Mouse (Mus musculus) midbrain, embryonic 12.5 days (tissue): ENCODE measurements around the gene Fsip1. TPM values are rescaled to one million over a fixed set of nuclear protein-coding genes. Genes with fewer than 3 reads are reported as not detected.
"Not testable (repeated sequence)": the region's sequence is repeated elsewhere in the genome, so short reads cannot be mapped to it uniquely, and the experiment has no call there.

Experiments used
- ATAC-seq: fragments of 200-750 bp; cut with Nextera tagmentation; 2 replicates; pipeline ENCODE4 v1.8.0; 2017; ENCODE audit warnings: low read depth, moderate TSS enrichment, moderate library complexity; ENCODE audit not compliant: low FRiP score
- H3K27ac ChIP-seq: fragments of 300-500 bp; sonication (generic); replicated peaks from 2 replicates; pipeline ENCODE4 v1.5.1; 2016; ENCODE audit warnings: mild to moderate bottlenecking
- H3K27me3 ChIP-seq: fragments of 300-500 bp; sonication (generic); 2 replicates; pipeline ENCODE4 v1.6.1; 2016; ENCODE audit warnings: mild to moderate bottlenecking
- H3K36me3 ChIP-seq: fragments of 300-500 bp; sonication (generic); 2 replicates; pipeline ENCODE4 v1.6.1; 2016
- H3K4me1 ChIP-seq: fragments of 300-500 bp; sonication (generic); 2 replicates; pipeline ENCODE4 v1.6.1; 2016
- H3K4me2 ChIP-seq: fragments of 300-500 bp; sonication (generic); replicated peaks from 2 replicates; pipeline ENCODE4 v1.6.1; 2016; ENCODE audit warnings: mild to moderate bottlenecking, moderate library complexity
- H3K4me3 ChIP-seq: fragments of 300-500 bp; sonication (generic); 2 replicates; pipeline ENCODE4 v1.5.1; 2016; ENCODE audit warnings: mild to moderate bottlenecking
- H3K9ac ChIP-seq: fragments of 300-500 bp; sonication (generic); replicated peaks from 2 replicates; pipeline ENCODE4 v1.6.1; 2016; ENCODE audit warnings: mild to moderate bottlenecking, moderate library complexity
- H3K9me3 ChIP-seq: fragments of 300-500 bp; sonication (generic); 2 replicates; pipeline ENCODE4 v1.6.1; 2016; ENCODE audit warnings: mild to moderate bottlenecking
- WGBS: fragments of 180-500 bp; shearing (Covaris S2); methylation state at CpG from one replicate; pipeline ENCODE4 v1.1.7; 2016; 5-methylcytosine and 5-hydroxymethylcytosine counted together
- polyA plus RNA-seq: library from polyadenylated mRNA; unstranded; fragments of >200 nt; fragmentation: Nextera tagmentation; extraction: Ambion mirVana; gene quantifications from 2 replicates; pipeline ENCODE4 v1.2.1, GENCODE M21; 2016

The Fsip1 gene
- 1.6 and 2.2 TPM in 2 replicates for polyA plus RNA-seq

DNA sequence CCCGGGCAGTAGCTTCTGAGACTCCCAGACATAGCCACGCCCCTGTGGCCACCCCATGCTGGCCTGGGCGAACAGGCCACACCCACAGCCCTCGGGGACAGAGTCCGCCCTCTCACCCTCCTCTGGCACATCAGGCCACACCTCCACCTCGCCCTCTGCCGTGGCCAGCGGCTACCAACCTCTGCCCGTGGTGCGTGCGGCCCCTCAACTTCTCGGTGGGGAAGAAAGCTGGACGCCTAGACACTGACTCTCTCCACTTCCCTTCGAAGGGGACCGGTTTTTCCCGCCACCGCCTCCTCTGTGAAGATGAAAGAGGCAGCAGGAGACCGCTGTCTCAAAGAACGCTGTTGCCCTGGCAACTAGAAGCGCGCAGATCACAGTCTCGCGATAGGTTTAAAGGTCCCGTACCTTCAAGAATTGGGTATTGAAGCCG lies at the start of gene Fsip1:
Gene Fsip1 (minus strand): TSS at position 346 of the 433 bp plus-strand sequence.
- ATAC-seq: peak; percentile 94
- peak within 1 kb of the TSS; percentile 65 for H3K4me2 ChIP-seq

DNA sequence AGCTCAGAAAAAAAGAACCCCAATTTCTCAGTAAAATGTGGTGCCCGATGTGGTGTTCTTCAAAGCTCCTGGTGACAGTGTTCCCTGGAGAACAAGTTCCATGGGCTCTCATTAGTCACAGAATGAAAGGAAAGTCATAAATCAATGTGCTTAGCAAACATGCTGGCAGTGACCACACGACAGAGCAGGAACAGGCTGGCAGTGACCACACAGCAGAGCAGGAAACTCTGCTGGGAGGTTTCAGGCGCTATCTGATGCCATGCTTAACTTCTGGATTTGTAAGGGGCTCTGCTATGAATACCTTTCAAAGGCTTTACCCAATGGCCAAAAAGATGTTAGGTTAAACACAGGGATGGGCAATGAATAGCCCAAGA lies 49.7 kb upstream of the Fsip1 start:
- no peak for ATAC-seq
- no peak overlapping the region for H3K4me3 ChIP-seq
- no peak overlapping the region for H3K27ac ChIP-seq
- H3K27me3 ChIP-seq: no peaks in the 10 kb centered on the region; the same call in 1 of the 2 replicates
- no peaks in the 10 kb centered on the region for H3K9me3 ChIP-seq
- H3K9ac ChIP-seq: no peak overlapping the region
- WGBS: 66% methylated on average over 3 of the region's 3 CpGs
- no peaks in the 10 kb centered on the region for H3K4me1 ChIP-seq
- H3K4me2 ChIP-seq: no peak overlapping the region
- no peaks in the 10 kb centered on the region for H3K36me3 ChIP-seq

More for the DNA sequence above, at the start of gene Fsip1:
- Histone ChIP-seq H3K9ac (0 out of 2 replicates have a peak within 1 kb of the TSS, but pooled peaks have one; percentile 37), H3K9me3 (no peaks in the 10 kb centered on the region), H3K27me3 (0 out of 2 replicates have a peak, but pooled peaks cover 3% of the 10 kb centered on the region), H3K36me3 (no peaks in the 10 kb centered on the region), H3K27ac (no peak within 1 kb of the TSS), H3K4me1 (peaks cover 5% of the 10 kb centered on the region; the same call in 1 of the 2 replicates), H3K4me3 (peak within 1 kb of the TSS; percentile 45)
- WGBS: 1% methylated on average over 25 of the region's 25 CpGs

DNA sequence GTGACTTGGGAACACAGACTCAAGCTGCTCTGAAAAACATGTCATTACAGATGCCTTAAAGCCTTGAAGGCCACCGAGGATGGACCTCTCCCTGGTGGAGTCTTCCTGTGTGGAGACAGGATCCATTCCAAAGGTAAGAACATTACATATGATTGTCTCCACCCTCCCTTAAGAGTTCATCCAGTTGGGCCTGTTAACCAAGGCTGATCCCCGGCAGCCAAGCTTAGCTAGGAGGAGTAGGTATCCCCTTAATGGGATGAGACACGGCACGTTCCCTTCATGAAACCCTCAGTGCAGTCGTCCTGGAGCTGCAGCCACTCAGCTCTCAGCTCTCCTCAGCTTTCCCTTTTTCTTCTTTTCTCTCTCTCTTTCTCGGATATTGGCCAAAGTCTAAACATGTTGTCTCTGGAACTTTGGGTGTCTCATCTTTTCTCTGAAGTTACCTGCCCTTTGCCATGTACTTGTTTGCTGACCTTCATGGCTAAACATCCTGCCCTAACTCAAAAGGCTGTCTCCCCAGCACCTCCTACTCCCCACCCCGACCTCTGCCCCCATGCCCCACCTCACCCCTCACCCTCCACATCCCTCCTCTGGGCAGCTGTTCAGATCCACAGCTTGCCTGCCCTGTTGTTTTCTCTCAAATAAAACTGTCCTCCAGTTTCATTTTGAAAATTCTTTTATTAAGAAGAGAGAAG lies 49.2 kb upstream of the Fsip1 start:
- H3K4me2 ChIP-seq: no peak overlapping the region
- WGBS: 66% methylated on average over 7 of the region's 7 CpGs
- no peak overlapping the region for H3K27ac ChIP-seq
- no peak overlapping the region for H3K4me3 ChIP-seq
- no peaks in the 10 kb centered on the region for H3K9me3 ChIP-seq
- no peaks in the 10 kb centered on the region for H3K36me3 ChIP-seq
- ATAC-seq: no peak
- H3K4me1 ChIP-seq: 0 out of 2 replicates have a peak, but pooled peaks cover 2% of the 10 kb centered on the region
- H3K9ac ChIP-seq: no peak overlapping the region
- H3K27me3 ChIP-seq: no peaks in the 10 kb centered on the region; the same call in 1 of the 2 replicates

DNA sequence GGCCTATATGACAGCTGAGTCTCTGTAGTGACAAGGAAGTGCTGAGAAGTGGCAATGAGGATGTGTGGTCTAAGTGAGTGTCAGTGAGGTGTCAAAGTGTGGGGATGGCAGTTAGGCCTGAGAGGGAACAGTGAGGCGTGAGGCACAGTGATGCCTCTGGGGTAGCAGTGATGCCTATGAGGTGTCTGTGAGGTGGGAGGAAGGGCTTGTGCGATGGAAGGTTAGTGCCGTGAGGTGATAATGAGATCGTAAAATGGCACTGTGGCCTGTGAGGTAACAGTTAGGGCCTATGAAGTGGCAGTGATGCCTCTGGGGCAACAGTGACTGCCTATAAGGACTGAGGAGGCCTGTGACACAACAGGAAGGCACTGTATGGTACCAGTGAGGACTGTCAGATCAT lies 46.7 kb upstream of the Fsip1 start:
- ATAC-seq: no peak
- Histone ChIP-seq H3K27me3 (no peaks in the 10 kb centered on the region), H3K27ac (no peak overlapping the region), H3K4me2 (no peak overlapping the region), H3K4me1 (0 out of 2 replicates have a peak, but pooled peaks cover 2% of the 10 kb centered on the region), H3K4me3 (no peak overlapping the region), H3K9me3 (no peaks in the 10 kb centered on the region), H3K9ac (no peak overlapping the region), H3K36me3 (no peaks in the 10 kb centered on the region)
- WGBS: 82% methylated on average over 4 of the region's 4 CpGs

DNA sequence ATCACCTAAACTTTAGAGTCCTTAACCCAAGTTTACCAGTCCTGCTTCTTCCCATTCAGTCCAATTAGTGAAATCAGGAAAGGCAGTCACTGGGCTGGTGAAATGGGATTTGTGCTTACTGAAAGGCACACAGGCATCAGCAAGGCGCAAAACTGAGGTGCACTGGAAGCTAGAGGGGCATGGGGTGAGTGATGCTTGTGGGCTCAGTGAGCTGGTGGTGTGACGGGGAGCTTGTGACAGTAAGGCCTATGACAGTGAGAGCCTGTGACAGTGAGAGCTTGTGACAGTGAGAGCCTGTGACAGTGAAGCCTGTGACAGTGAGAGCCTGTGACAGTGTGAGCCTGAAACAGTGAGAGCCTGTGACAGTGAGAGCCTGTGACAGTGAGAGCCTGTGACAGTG lies 44.9 kb upstream of the Fsip1 start:
- 78% methylated on average over 2 of the region's 2 CpGs for WGBS
- Histone ChIP-seq H3K27ac (no peak overlapping the region), H3K9ac (no peak overlapping the region), H3K9me3 (no peaks in the 10 kb centered on the region), H3K36me3 (no peaks in the 10 kb centered on the region), H3K4me2 (no peak overlapping the region), H3K4me1 (0 out of 2 replicates have a peak, but pooled peaks cover 2% of the 10 kb centered on the region), H3K4me3 (no peak overlapping the region), H3K27me3 (no peaks in the 10 kb centered on the region)
- ATAC-seq: no peak

DNA sequence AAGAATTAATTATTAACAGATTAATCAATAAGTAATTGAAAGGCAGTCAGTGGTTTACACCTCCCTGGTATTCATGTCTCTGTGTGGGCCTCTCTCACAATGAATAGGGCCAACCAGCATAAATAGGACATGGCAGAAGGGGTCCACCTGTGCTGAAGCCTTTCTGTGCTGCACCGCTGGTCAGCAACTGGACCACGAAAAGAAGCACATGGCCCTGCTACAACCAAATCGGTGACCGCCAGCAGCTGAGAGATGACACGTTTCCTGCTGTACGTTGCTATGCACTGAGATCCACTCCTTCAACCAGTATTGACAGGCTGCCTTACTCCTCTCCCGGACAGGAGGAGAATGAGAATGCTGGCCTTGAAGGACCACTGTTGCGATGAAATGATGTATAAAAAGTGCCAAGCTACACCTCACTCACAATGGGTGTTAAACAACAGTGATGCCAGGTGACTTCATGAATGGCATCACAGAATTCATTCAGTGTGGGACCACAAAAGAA lies 44.3 kb upstream of the Fsip1 start:
- Histone ChIP-seq H3K4me3 (no peak overlapping the region), H3K9me3 (no peaks in the 10 kb centered on the region), H3K9ac (no peak overlapping the region), H3K27ac (no peak overlapping the region), H3K4me2 (no peak overlapping the region), H3K27me3 (no peaks in the 10 kb centered on the region), H3K36me3 (no peaks in the 10 kb centered on the region), H3K4me1 (0 out of 2 replicates have a peak, but pooled peaks cover 2% of the 10 kb centered on the region)
- WGBS: 79% methylated on average over 8 of the region's 8 CpGs
- no peak for ATAC-seq

DNA sequence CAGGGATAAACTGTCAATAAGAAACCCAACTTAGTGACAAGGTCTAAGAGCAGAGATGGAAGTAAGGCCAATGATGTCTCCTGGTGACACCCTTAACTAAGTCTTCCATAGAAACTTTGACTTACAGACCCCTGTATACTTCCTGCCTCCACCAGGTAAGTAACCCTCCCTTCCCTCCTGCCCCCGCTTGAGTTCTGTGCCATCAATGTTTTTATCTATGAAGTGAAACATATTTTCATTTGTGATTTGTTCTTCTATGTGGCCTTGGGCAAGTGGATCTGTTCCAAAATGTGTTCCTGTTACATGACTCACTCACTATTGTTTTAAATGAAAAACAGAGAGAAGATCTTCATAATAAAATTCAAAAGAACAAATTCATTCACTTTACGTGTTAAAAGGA lies 43.2 kb upstream of the Fsip1 start:
- no peaks in the 10 kb centered on the region for H3K9me3 ChIP-seq
- H3K27me3 ChIP-seq: no peaks in the 10 kb centered on the region
- H3K27ac ChIP-seq: no peak overlapping the region
- 88% methylated on average over 2 of the region's 2 CpGs for WGBS
- H3K9ac ChIP-seq: no peak overlapping the region
- 0 out of 2 replicates have a peak, but pooled peaks cover 2% of the 10 kb centered on the region for H3K4me1 ChIP-seq
- no peaks in the 10 kb centered on the region for H3K36me3 ChIP-seq
- H3K4me3 ChIP-seq: no peak overlapping the region
- H3K4me2 ChIP-seq: no peak overlapping the region
- no peak for ATAC-seq

DNA sequence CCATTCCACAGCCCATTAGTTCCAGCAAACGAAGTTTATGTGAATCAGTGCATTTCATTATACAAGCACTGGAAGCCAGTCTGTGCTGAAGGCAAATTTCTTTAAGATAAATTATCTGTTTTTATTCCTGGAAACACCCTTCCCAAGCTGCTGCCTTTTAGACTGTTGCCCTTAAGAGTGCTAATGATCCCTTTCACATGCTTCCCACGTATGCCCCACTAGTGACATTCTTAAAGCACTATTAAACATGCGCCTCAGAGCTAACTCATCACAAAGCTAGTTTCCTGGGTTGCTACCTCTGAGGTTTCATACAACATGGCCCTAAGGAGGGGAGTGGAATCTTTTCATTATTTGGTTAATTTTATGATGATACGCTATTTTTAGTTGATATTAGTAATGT lies 41.8 kb upstream of the Fsip1 start:
- H3K4me2 ChIP-seq: no peak overlapping the region
- ATAC-seq: no peak
- no peaks in the 10 kb centered on the region for H3K9me3 ChIP-seq
- H3K4me3 ChIP-seq: no peak overlapping the region
- H3K27ac ChIP-seq: no peak overlapping the region
- WGBS: 75% methylated on average over 4 of the region's 4 CpGs
- no peaks in the 10 kb centered on the region for H3K36me3 ChIP-seq
- H3K4me1 ChIP-seq: peaks cover 7% of the 10 kb centered on the region; the same call in 1 of the 2 replicates
- no peak overlapping the region for H3K9ac ChIP-seq
- H3K27me3 ChIP-seq: no peaks in the 10 kb centered on the region

DNA sequence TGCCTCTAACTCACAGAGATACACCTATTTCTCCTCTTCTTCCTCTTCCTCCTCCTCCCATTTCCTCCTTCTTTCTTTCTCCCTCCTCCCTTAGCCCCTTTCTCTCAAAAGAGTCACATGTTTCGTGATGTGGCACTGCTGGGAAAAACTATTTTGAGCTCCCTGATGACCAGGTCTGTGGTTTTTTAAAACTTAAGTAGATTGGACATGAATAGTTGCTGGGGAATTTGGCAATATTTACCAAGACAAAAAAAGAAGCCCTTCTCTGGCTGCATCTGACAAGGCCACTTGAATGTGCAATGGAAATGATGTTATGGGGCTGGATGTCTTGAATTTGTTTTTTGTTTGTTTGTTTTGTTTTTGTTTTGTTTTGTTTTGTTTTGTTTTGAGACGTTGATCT lies 41.2 kb upstream of the Fsip1 start:
- ATAC-seq: no peak
- H3K27ac ChIP-seq: no peak overlapping the region
- 84% methylated on average over 2 of the region's 2 CpGs for WGBS

DNA sequence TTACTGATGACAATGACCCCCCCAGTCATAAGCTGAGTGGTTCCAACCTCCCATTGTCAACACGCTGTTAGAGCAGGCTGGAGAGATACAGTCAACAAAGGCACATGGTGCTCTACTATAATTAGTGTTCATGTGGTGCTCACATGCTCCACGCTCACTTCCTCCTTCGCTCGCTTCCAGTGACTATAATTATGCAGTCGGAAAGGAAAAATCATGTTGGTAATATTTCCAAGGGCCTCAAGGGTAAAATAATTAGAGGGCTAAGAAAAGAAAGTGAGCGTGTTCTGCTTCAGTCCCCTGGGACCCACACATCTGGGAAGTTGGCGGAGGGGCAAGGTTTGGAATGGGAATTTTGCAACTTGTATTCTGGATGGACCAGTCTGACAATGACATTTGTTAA lies 38.7 kb upstream of the Fsip1 start:
- no peak for ATAC-seq
- Histone ChIP-seq H3K36me3 (no peaks in the 10 kb centered on the region), H3K9me3 (no peaks in the 10 kb centered on the region), H3K4me3 (no peak overlapping the region), H3K27ac (no peak overlapping the region), H3K27me3 (no peaks in the 10 kb centered on the region), H3K4me1 (peaks cover 5% of the 10 kb centered on the region; the same call in 1 of the 2 replicates), H3K9ac (no peak overlapping the region), H3K4me2 (no peak overlapping the region)
- 87% methylated on average over 7 of the region's 7 CpGs for WGBS

More for the DNA sequence above, 41.2 kb upstream of the Fsip1 start:
- Histone ChIP-seq H3K9ac (no peak overlapping the region), H3K9me3 (no peaks in the 10 kb centered on the region), H3K4me2 (no peak overlapping the region), H3K27me3 (no peaks in the 10 kb centered on the region), H3K36me3 (no peaks in the 10 kb centered on the region), H3K4me1 (peaks cover 7% of the 10 kb centered on the region; the same call in 1 of the 2 replicates), H3K4me3 (no peak overlapping the region)

DNA sequence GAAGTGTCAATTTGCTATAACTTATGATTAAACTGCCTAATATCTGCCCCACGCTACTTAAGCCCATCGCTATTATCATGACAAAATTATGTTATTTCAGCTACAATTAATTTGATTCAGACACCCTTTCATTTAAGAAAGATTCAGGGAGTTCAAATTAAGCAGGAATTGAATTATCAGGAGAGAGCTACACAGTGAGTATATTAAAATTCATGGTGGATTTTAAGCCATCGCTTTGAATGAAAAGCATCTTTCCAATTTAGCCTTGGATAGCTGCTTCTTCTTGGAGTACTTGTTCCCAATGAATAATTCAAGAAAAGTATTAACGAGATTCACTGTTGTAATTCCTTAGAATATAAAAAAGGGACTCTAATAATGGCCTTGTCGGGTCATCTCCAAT lies 36.8 kb upstream of the Fsip1 start:
- ATAC-seq: no peak

DNA sequence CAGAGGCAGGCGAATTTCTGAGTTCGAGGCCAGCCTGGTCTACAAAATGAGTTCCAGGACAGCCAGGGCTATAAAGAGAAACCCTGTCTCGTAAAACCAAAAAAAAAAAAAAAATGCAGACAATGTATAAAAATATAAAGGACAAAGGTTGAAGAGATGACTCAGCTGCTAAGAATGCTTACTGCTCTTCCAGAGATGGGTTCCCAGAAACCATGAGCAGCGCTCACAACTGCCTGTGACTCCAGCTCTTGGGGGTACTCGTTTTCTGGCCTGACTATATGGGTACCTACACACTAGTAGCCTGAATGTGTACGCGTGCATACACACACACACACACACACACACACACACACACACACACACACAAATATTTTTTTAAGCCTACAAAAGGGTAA lies 32.3 kb upstream of the Fsip1 start:
- H3K4me1 ChIP-seq, H3K27ac ChIP-seq, H3K36me3 ChIP-seq, ATAC-seq, H3K4me3 ChIP-seq, H3K27me3 ChIP-seq, H3K9ac ChIP-seq, H3K9me3 ChIP-seq, H3K4me2 ChIP-seq: not testable (repeated sequence)
- 91% methylated on average over 7 of the region's 7 CpGs for WGBS

More for the DNA sequence above, 36.8 kb upstream of the Fsip1 start:
- H3K4me1 ChIP-seq: peaks cover 5% of the 10 kb centered on the region; the same call in 1 of the 2 replicates
- H3K9me3 ChIP-seq: no peaks in the 10 kb centered on the region
- H3K27me3 ChIP-seq: no peaks in the 10 kb centered on the region
- no peak overlapping the region for H3K9ac ChIP-seq
- 69% methylated on average over 5 of the region's 5 CpGs for WGBS
- no peaks in the 10 kb centered on the region for H3K36me3 ChIP-seq
- no peak overlapping the region for H3K4me2 ChIP-seq
- no peak overlapping the region for H3K4me3 ChIP-seq
- no peak overlapping the region for H3K27ac ChIP-seq
